Mouse (Mus musculus) thymus, adult 2 months (tissue): ENCODE measurements around the gene Srms. TPM values are rescaled to one million over a fixed set of nuclear protein-coding genes. Genes with fewer than 3 reads are reported as not detected.
"Not testable (repeated sequence)": the region's sequence is repeated elsewhere in the genome, so short reads cannot be mapped to it uniquely, and the experiment has no call there.

ENCODE experiments used
- DNase-seq: peaks from one replicate; pipeline ENCODE4 v3.0.0; 2021
- H3K27ac ChIP-seq: fragments of 200-500 bp; 2 replicates; pipeline ENCODE4 v1.5.1; 2012; ENCODE audit warnings: low read length, control low read depth; ENCODE audit not compliant: control insufficient read depth, insufficient read depth
- H3K27me3 ChIP-seq: fragments of 200-500 bp; 2 replicates; pipeline ENCODE4 v1.6.1; 2012; ENCODE audit warnings: mild to moderate bottlenecking, low read length, moderate library complexity, mixed read lengths; ENCODE audit not compliant: control insufficient read depth, insufficient read depth
- H3K36me3 ChIP-seq: fragments of 200-500 bp; 2 replicates; pipeline ENCODE4 v1.6.1; 2012; ENCODE audit warnings: mild to moderate bottlenecking, low read length, moderate library complexity; ENCODE audit not compliant: control insufficient read depth, insufficient read depth
- H3K4me1 ChIP-seq: fragments of 200-500 bp; replicated peaks from 2 replicates; pipeline ENCODE4 v1.6.1; 2012; ENCODE audit warnings: low read length; ENCODE audit not compliant: control insufficient read depth, insufficient read depth
- H3K4me3 ChIP-seq: fragments of 200-500 bp; 2 replicates; pipeline ENCODE4 v1.5.1; 2012; ENCODE audit warnings: mild to moderate bottlenecking, low read length, control low read depth, moderate library complexity; ENCODE audit not compliant: control insufficient read depth, insufficient read depth
- CTCF ChIP-seq: fragments of 200-500 bp; IDR thresholded peaks from 2 replicates; pipeline ENCODE4 v1.5.1; 2012; ENCODE audit warnings: mild to moderate bottlenecking, control low read depth, low read length, moderate library complexity, borderline replicate concordance; ENCODE audit not compliant: control insufficient read depth, poor library complexity, insufficient read depth; ENCODE audit errors: extremely low read depth
- POLR2A ChIP-seq: fragments of 200-500 bp; IDR thresholded peaks from 2 replicates; pipeline ENCODE4 v1.6.1; 2012; ENCODE audit warnings: mild to moderate bottlenecking, low read length, control low read depth, moderate library complexity; ENCODE audit not compliant: control insufficient read depth, poor library complexity, insufficient read depth; ENCODE audit errors: extremely low read depth
- WGBS: fragments of 180-500 bp; shearing (Covaris S2); methylation state at CpG from one replicate; pipeline ENCODE4 v1.1.7; 2018; 5-methylcytosine and 5-hydroxymethylcytosine counted together
- polyA plus RNA-seq: library from polyadenylated mRNA; depleted of rRNA; stranded (reverse); fragments of >200 nt; gene quantifications from 2 replicates; pipeline ENCODE4 v1.2.3, GENCODE M21; 2012

Gene Srms
- polyA plus RNA-seq, 1 experiment: 0.86 TPM

GRCm38 (mm10) chr2:181191936-181192335 is 21.0 kb downstream of the Srms start:
- no peak overlapping the region for H3K4me3 ChIP-seq
- H3K27ac ChIP-seq: no peak overlapping the region
- H3K36me3 ChIP-seq: no peaks in the 10 kb centered on the region
- 95% methylated on average over 4 of the region's 4 CpGs for WGBS
- DNase-seq: no peak
- H3K4me1 ChIP-seq: peaks cover 14% of the 10 kb centered on the region
- H3K27me3 ChIP-seq: no peaks in the 10 kb centered on the region
- TF ChIP-seq CTCF (no peak), POLR2A (no peak)

GRCm38 (mm10) chr2:181191385-181191784 is 21.6 kb downstream of the Srms start:
- H3K36me3 ChIP-seq, DNase-seq, H3K4me3 ChIP-seq, H3K27me3 ChIP-seq, H3K27ac ChIP-seq: not testable (repeated sequence)
- WGBS: 85% methylated on average over 4 of the region's 4 CpGs
- H3K4me1 ChIP-seq: peaks cover 14% of the 10 kb centered on the region

GRCm38 (mm10) chr2:181189321-181189720 is 23.7 kb downstream of the Srms start:
- Histone ChIP-seq H3K27me3 (no peaks in the 10 kb centered on the region), H3K36me3 (no peaks in the 10 kb centered on the region), H3K27ac (no peak overlapping the region), H3K4me1 (peaks cover 14% of the 10 kb centered on the region), H3K4me3 (no peak overlapping the region)
- WGBS: 88% methylated on average over 1 of the region's 1 CpGs
- DNase-seq: peak; percentile 4
- TF ChIP-seq CTCF: no peak
- no peak for TF ChIP-seq POLR2A

- Histone ChIP-seq H3K27ac (peak overlapping the region; percentile 44; the same call in 1 of the 2 replicates), H3K36me3 (no peaks in the 10 kb centered on the region), H3K4me1 (peaks cover 14% of the 10 kb centered on the region), H3K27me3 (no peaks in the 10 kb centered on the region), H3K4me3 (no peak overlapping the region)
- WGBS: 67% methylated on average over 2 of the region's 2 CpGs
- TF ChIP-seq POLR2A (no peak), CTCF (no peak)
- DNase-seq: peak; percentile 22
These were observed 24.3 kb downstream of the Srms start for GRCm38 (mm10) chr2:181188681-181189080.

GRCm38 (mm10) chr2:181187121-181188000 is 25.6 kb downstream of the Srms start, which contains the start of gene Ppdpf:
Gene Ppdpf (plus strand): TSS chr2:181187247.
- peak; percentile 95 for DNase-seq
- Histone ChIP-seq H3K27ac (peak within 1 kb of the TSS; percentile 38; the same call in 1 of the 2 replicates), H3K4me1 (peaks cover 14% of the 10 kb centered on the region), H3K4me3 (peak within 1 kb of the TSS; percentile 86), H3K27me3 (no peaks in the 10 kb centered on the region), H3K36me3 (no peaks in the 10 kb centered on the region)
- TF ChIP-seq POLR2A (peak; percentile 62), CTCF (no peak)
- WGBS: under 1% methylated on average over 64 of the region's 64 CpGs

GRCm38 (mm10) chr2:181186635-181187034 is 26.4 kb downstream of the Srms start:
- Histone ChIP-seq H3K27me3 (no peaks in the 10 kb centered on the region), H3K27ac (peak overlapping the region; percentile 38; the same call in 1 of the 2 replicates), H3K4me3 (peak overlapping the region; percentile 86), H3K4me1 (peaks cover 14% of the 10 kb centered on the region), H3K36me3 (no peaks in the 10 kb centered on the region)
- under 1% methylated on average over 14 of the region's 14 CpGs for WGBS
- peak; percentile 81; the same call in 1 of the 2 replicates for TF ChIP-seq CTCF
- no peak for TF ChIP-seq POLR2A
- DNase-seq: peak; percentile 89
